Mouse (Mus musculus): ENCODE results near the gene Olfr45.

DNA sequence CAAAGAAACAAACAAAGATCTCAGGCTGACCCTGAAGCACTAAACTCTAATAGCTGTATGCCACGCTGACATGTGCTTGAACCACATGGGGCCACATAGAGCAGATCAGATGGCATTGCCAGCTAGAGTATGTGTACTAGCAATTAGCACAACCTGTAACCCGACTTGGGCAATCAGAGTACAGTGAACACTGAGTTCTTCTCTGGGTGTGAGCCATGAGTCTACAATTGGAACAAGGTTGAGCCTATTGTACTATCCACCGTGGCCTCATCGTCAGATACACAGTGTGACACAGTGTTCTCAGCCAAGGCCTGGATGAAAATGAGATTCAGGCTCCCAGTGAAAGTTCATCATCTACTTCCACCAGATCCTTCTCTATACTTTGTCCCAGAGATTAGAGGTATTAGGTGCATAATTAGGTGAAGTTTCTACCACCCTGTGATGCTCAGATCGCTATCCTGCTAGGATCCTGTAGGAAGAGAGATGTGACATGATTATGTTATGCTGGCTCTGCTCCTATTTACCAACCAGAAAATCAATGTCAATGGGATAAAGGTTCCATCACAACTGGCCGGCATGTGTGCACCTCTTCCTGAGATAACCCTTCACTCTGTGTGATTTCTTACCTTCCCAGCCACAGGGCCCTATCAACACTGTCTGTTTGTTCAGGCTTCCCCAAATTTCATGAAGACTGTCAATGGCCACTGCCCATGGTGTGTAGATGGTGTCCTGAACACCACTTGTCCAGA is 26.0 kb downstream of the Olfr45 start:
- no peak for TF ChIP-seq CTCF (IDR thresholded peaks at IDR 0.05; ENCODE audit: low read depth, low read length)
- no peak for TF ChIP-seq POLR2A (IDR thresholded peaks at IDR 0.05; ENCODE audit: insufficient read depth, low read length)
- no peak for TF ChIP-seq EP300 (IDR thresholded peaks at IDR 0.05; ENCODE audit: insufficient read depth, low read depth, low read length)

Measured in ES-Bruce4 (cell line).